Mouse (Mus musculus) embryonic fibroblast, embryonic 13.5 days (primary cell): Measurements from ENCODE around the gene 9330159F19Rik. TPM values are rescaled to one million over a fixed set of nuclear protein-coding genes. Genes with fewer than 3 reads are reported as not detected.

Source experiments
- H3K27ac ChIP-seq: 2 replicates; pipeline ENCODE4 v1.5.1; 2012; ENCODE audit warnings: low read length, control low read depth, inconsistent platforms; ENCODE audit not compliant: insufficient read depth
- H3K4me1 ChIP-seq: 2 replicates; pipeline ENCODE4 v1.6.1; 2011; ENCODE audit warnings: low read length; ENCODE audit not compliant: control insufficient read depth, insufficient read depth
- H3K4me3 ChIP-seq: 2 replicates; pipeline ENCODE4 v1.5.1; 2011; ENCODE audit warnings: mild to moderate bottlenecking, control low read depth, low read length; ENCODE audit not compliant: insufficient read depth
- CTCF ChIP-seq: IDR thresholded peaks from 2 replicates; pipeline ENCODE4 v1.5.1; 2011; ENCODE audit warnings: mild to moderate bottlenecking, control low read depth, low read length, moderate library complexity, borderline replicate concordance; ENCODE audit not compliant: insufficient read depth
- POLR2A ChIP-seq: IDR thresholded peaks from 2 replicates; pipeline ENCODE4 v1.6.1; 2011; ENCODE audit warnings: low read depth, mild to moderate bottlenecking, control low read depth, low read length, moderate library complexity
- polyA plus RNA-seq: library from polyadenylated mRNA; stranded (reverse); fragments of >200 nt; gene quantifications from 2 replicates; pipeline ENCODE4 v1.2.4, GENCODE M21; 2011; ENCODE audit warnings: low read depth; ENCODE audit not compliant: missing spikeins, insufficient read length

The 9330159F19Rik gene
- 0.18 TPM in 1 of 2 replicates, not detected in the other for polyA plus RNA-seq

GRCm38 (mm10) chr10:29211453-29211852, at the start of gene 9330159F19Rik:
Gene 9330159F19Rik (plus strand): TSS chr10:29211606.
- no peak within 1 kb of the TSS for H3K27ac ChIP-seq
- H3K4me3 ChIP-seq = no peak within 1 kb of the TSS
- no peak for TF ChIP-seq CTCF
- TF ChIP-seq POLR2A = no peak
- no peaks in the 10 kb centered on the region for H3K4me1 ChIP-seq

GRCm38 (mm10) chr10:29161664-29162063, 49.7 kb upstream of the 9330159F19Rik start:
- TF ChIP-seq POLR2A (no peak), CTCF (no peak)
- H3K4me1 ChIP-seq = no peaks in the 10 kb centered on the region
- H3K4me3 ChIP-seq = no peak overlapping the region
- H3K27ac ChIP-seq = no peak overlapping the region

- TF ChIP-seq CTCF (no peak), POLR2A (no peak)
- H3K4me1 ChIP-seq = no peaks in the 10 kb centered on the region
- H3K27ac ChIP-seq = no peak overlapping the region
- H3K4me3 ChIP-seq = no peak overlapping the region
These were observed 37.6 kb upstream of the 9330159F19Rik start for GRCm38 (mm10) chr10:29173778-29174177.

GRCm38 (mm10) chr10:29175656-29176055, 35.8 kb upstream of the 9330159F19Rik start:
- Histone ChIP-seq H3K27ac (no peak overlapping the region), H3K4me1 (no peaks in the 10 kb centered on the region), H3K4me3 (no peak overlapping the region)
- TF ChIP-seq CTCF (no peak), POLR2A (no peak)

GRCm38 (mm10) chr10:29176881-29177280, 34.5 kb upstream of the 9330159F19Rik start:
- TF ChIP-seq POLR2A (no peak), CTCF (no peak)
- Histone ChIP-seq H3K4me3 (no peak overlapping the region), H3K4me1 (no peaks in the 10 kb centered on the region), H3K27ac (no peak overlapping the region)

GRCm38 (mm10) chr10:29178003-29178402, 33.4 kb upstream of the 9330159F19Rik start:
- TF ChIP-seq CTCF (no peak), POLR2A (no peak)
- H3K4me3 ChIP-seq = no peak overlapping the region
- H3K27ac ChIP-seq = no peak overlapping the region
- no peaks in the 10 kb centered on the region for H3K4me1 ChIP-seq

- no peak overlapping the region for H3K27ac ChIP-seq
- H3K4me1 ChIP-seq = no peaks in the 10 kb centered on the region
- TF ChIP-seq POLR2A = no peak
- no peak for TF ChIP-seq CTCF
- no peak overlapping the region for H3K4me3 ChIP-seq
These were observed 31.2 kb upstream of the 9330159F19Rik start for GRCm38 (mm10) chr10:29180210-29180609.

- H3K27ac ChIP-seq = no peak overlapping the region
- H3K4me1 ChIP-seq = no peaks in the 10 kb centered on the region
- TF ChIP-seq CTCF (no peak), POLR2A (no peak)
- no peak overlapping the region for H3K4me3 ChIP-seq
These were observed 30.4 kb upstream of the 9330159F19Rik start for GRCm38 (mm10) chr10:29181046-29181445.

- H3K27ac ChIP-seq = no peak overlapping the region
- H3K4me1 ChIP-seq = no peaks in the 10 kb centered on the region
- TF ChIP-seq POLR2A (no peak), CTCF (no peak)
- no peak overlapping the region for H3K4me3 ChIP-seq
These were observed 17.6 kb upstream of the 9330159F19Rik start for GRCm38 (mm10) chr10:29193769-29194168.

GRCm38 (mm10) chr10:29196811-29197210, 14.6 kb upstream of the 9330159F19Rik start:
- no peak overlapping the region for H3K27ac ChIP-seq
- H3K4me1 ChIP-seq = no peaks in the 10 kb centered on the region
- TF ChIP-seq CTCF = no peak
- TF ChIP-seq POLR2A = no peak
- H3K4me3 ChIP-seq = no peak overlapping the region

- no peaks in the 10 kb centered on the region for H3K4me1 ChIP-seq
- TF ChIP-seq POLR2A (no peak), CTCF (no peak)
- no peak within 1 kb of the TSS for H3K4me3 ChIP-seq
- no peak within 1 kb of the TSS for H3K27ac ChIP-seq
These were observed 12.8 kb upstream of the 9330159F19Rik start, which contains the start of gene Gm49353 for GRCm38 (mm10) chr10:29198642-29199041. Gene Gm49353 (plus strand): TSS chr10:29198954.
